Mouse (Mus musculus): ENCODE measurements around the gene Olfr1415.
A peak's percentile ranks its signal among the peaks of the same experiment; 100 is the strongest.
"Not testable (repeated sequence)": the region's sequence is repeated elsewhere in the genome, so short reads cannot be mapped to it uniquely, and the experiment has no call there.

Gene Olfr1415

GRCm38 (mm10) chr1:92496001-92496400 is at the start of gene Olfr1415:
TSS of gene Olfr1415 (minus strand) at chr1:92496101.
- no peak for DNase-seq

- DNase-seq = no peak
Observed at GRCm38 (mm10) chr1:92539071-92539470, 43.2 kb upstream of the Olfr1415 start.

- no peak for DNase-seq
Observed at GRCm38 (mm10) chr1:92536972-92537371, 41.1 kb upstream of the Olfr1415 start.

- DNase-seq = no peak
Observed at GRCm38 (mm10) chr1:92523764-92524163, 27.9 kb upstream of the Olfr1415 start.

GRCm38 (mm10) chr1:92521376-92521775 is 25.5 kb upstream of the Olfr1415 start:
- peak; percentile 61 for DNase-seq

GRCm38 (mm10) chr1:92519046-92519445 is 23.1 kb upstream of the Olfr1415 start:
- no peak for DNase-seq

- DNase-seq = no peak
Observed at GRCm38 (mm10) chr1:92518561-92518960, 22.7 kb upstream of the Olfr1415 start, which contains the start of gene Olfr1414. TSS of gene Olfr1414 (minus strand) at chr1:92518661.

- no peak for DNase-seq
Observed at GRCm38 (mm10) chr1:92515390-92515789, 19.5 kb upstream of the Olfr1415 start.

GRCm38 (mm10) chr1:92511646-92512045 is 15.7 kb upstream of the Olfr1415 start:
- not testable (repeated sequence) for DNase-seq

GRCm38 (mm10) chr1:92485013-92485412 is 10.9 kb downstream of the Olfr1415 start, which contains the start of gene Olfr1416:
TSS of gene Olfr1416 (minus strand) at chr1:92485113.
- no peak for DNase-seq

GRCm38 (mm10) chr1:92474066-92474578 is 21.8 kb downstream of the Olfr1415 start:
- no peak for DNase-seq

GRCm38 (mm10) chr1:92473165-92474041 is 22.5 kb downstream of the Olfr1415 start, which contains the start of gene Ndufa10:
TSS of gene Ndufa10 (minus strand) at chr1:92473860.
- DNase-seq = peak; percentile 92

GRCm38 (mm10) chr1:92468891-92469290 is 27.0 kb downstream of the Olfr1415 start:
- DNase-seq = no peak

GRCm38 (mm10) chr1:92458416-92458815 is 37.5 kb downstream of the Olfr1415 start:
- DNase-seq = no peak

GRCm38 (mm10) chr1:92457758-92458157 is 38.1 kb downstream of the Olfr1415 start:
- peak; percentile 82 for DNase-seq

GRCm38 (mm10) chr1:92453751-92454445 is 42.0 kb downstream of the Olfr1415 start:
- peak; percentile 68 for DNase-seq

GRCm38 (mm10) chr1:92448293-92448692 is 47.6 kb downstream of the Olfr1415 start:
- no peak for DNase-seq

- no peak for DNase-seq
Observed at GRCm38 (mm10) chr1:92441453-92442063, 54.3 kb downstream of the Olfr1415 start.

GRCm38 (mm10) chr1:92440066-92440750 is 55.7 kb downstream of the Olfr1415 start:
- DNase-seq = no peak

Data from cerebellum, adult 9-10 months (tissue).